Mouse (Mus musculus): ENCODE data around the gene Hoxd8. TPM values are rescaled to one million over a fixed set of nuclear protein-coding genes. Genes with fewer than 3 reads are reported as not detected.
A peak's percentile ranks its signal among the peaks of the same experiment; 100 is the strongest.

The Hoxd8 gene
- polyA plus RNA-seq, 1 experiment from 2014 or later: not detected

DNA sequence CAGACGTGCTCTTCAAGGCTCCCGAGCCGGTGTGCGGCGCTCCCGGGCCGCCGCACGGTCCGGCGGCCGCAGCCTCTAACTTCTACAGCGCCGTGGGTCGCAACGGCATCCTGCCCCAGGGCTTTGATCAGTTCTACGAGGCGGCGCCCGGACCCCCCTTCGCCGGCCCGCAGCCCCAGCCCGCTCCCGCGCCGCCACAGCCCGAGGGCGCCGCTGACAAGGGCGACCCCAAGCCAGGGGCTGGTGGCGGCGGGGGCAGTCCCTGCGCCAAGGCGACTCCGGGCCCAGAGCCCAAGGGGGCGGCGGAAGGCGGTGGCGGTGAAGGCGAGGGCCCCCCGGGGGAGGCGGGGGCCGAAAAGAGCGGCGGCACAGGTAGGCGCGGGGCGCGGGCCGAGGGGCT is 21.6 kb upstream of the Hoxd8 start:
- Histone ChIP-seq H3K36me3 (replicated peaks) (no peaks in the 10 kb centered on the region), H3K4me1 (peaks cover 17% of the 10 kb centered on the region), H3K9me3 (no peaks in the 10 kb centered on the region), H3K27me3 (replicated peaks; ENCODE audit: low read depth, poor library complexity, severe bottlenecking) (peaks cover 100% of the 10 kb centered on the region), H3K27ac (replicated peaks) (no peak overlapping the region), H3K4me3 (peak overlapping the region; percentile 39)
- no peak for DNase-seq (ENCODE audit: low spot score)
- WGBS: under 1% methylated on average over 51 of the region's 51 CpGs

DNA sequence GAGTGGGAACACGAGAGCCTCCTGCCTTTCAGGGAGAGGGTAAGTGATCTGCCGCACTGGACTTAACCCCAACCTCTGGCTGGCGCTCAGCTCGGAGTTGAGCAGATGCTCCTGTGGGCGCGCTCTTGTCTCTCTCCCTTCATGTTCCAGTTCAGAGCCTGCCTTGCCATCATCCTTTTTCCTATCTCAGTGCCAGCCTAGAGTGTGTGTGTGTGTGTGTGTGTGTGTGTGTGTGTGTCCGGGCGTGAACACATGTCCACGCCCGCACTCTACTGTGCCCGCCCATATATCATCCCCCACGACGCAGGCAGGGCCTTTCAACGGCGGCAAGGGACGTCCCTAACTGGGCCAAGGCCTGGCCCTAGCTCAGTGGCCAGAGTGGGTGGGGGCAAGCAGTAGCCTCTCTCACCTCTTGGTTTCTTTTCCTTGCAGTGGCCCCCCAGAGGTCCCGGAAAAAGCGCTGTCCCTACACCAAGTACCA is 20.9 kb upstream of the Hoxd8 start:
- under 1% methylated on average over 18 of the region's 18 CpGs for WGBS
- H3K4me3 ChIP-seq: no peak overlapping the region

GRCm38 (mm10) chr2:74684106-74684505 is 20.3 kb upstream of the Hoxd8 start:
- Histone ChIP-seq H3K4me1 (peaks cover 17% of the 10 kb centered on the region), H3K27ac (replicated peaks) (no peak overlapping the region), H3K27me3 (replicated peaks; ENCODE audit: low read depth, poor library complexity, severe bottlenecking) (peaks cover 100% of the 10 kb centered on the region), H3K4me3 (no peak overlapping the region), H3K9me3 (no peaks in the 10 kb centered on the region), H3K36me3 (replicated peaks) (no peaks in the 10 kb centered on the region)
- DNase-seq (ENCODE audit: low spot score): peak; percentile 43
- 2% methylated on average over 12 of the region's 12 CpGs for WGBS

More for the DNA sequence above, 20.9 kb upstream of the Hoxd8 start:
- no peaks in the 10 kb centered on the region for H3K36me3 ChIP-seq (replicated peaks)
- peaks cover 100% of the 10 kb centered on the region for H3K27me3 ChIP-seq (replicated peaks; ENCODE audit: low read depth, poor library complexity, severe bottlenecking)
- peak; percentile 59 for DNase-seq (ENCODE audit: low spot score)
- no peaks in the 10 kb centered on the region for H3K9me3 ChIP-seq
- no peak overlapping the region for H3K27ac ChIP-seq (replicated peaks)
- H3K4me1 ChIP-seq: peaks cover 17% of the 10 kb centered on the region

DNA sequence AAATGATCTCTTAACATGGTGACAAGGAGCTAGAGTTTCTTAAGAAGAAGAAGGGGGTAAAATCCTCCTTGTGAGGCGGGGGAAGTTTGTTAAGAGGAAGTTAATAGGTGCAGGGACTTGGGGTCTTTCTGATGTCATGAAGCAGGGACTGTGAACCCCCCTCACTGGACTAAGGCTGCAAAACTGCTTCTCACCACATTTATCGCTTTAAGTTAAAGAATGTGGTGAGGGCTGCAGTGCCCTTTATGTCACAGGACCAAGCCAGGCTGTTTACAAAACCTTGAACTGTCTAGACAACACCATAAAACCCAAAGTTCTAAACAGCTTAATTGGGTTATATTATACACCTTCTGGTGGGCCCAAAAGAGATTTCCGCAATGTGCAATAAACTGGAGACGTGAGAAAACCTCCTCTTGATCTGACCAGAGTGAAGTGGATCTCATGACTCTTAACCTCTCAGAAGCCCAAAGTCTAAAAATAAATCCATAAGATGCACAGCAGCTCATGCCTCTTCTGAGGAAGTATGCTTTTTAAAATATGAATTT is 19.3 kb upstream of the Hoxd8 start:
- Histone ChIP-seq H3K4me3 (no peak overlapping the region), H3K36me3 (replicated peaks) (no peaks in the 10 kb centered on the region), H3K9me3 (no peaks in the 10 kb centered on the region), H3K27me3 (replicated peaks; ENCODE audit: low read depth, poor library complexity, severe bottlenecking) (peaks cover 100% of the 10 kb centered on the region), H3K4me1 (peaks cover 17% of the 10 kb centered on the region), H3K27ac (replicated peaks) (no peak overlapping the region)
- 8% methylated on average over 4 of the region's 4 CpGs for WGBS
- peak; percentile 14 for DNase-seq (ENCODE audit: low spot score)

- 4% methylated on average over 17 of the region's 17 CpGs for WGBS
- H3K4me1 ChIP-seq: peaks cover 20% of the 10 kb centered on the region
Measured at GRCm38 (mm10) chr2:74686301-74686987, 18.0 kb upstream of the Hoxd8 start.

GRCm38 (mm10) chr2:74686988-74687697 is 17.3 kb upstream of the Hoxd8 start:
- Histone ChIP-seq H3K4me3 (no peak overlapping the region), H3K27me3 (replicated peaks; ENCODE audit: low read depth, poor library complexity, severe bottlenecking) (peaks cover 100% of the 10 kb centered on the region), H3K4me1 (peaks cover 17% of the 10 kb centered on the region), H3K36me3 (replicated peaks) (no peaks in the 10 kb centered on the region), H3K27ac (replicated peaks) (no peak overlapping the region), H3K9me3 (no peaks in the 10 kb centered on the region)
- peak; percentile 54 for DNase-seq (ENCODE audit: low spot score)
- WGBS: under 1% methylated on average over 27 of the region's 27 CpGs

More at GRCm38 (mm10) chr2:74686301-74686987, 18.0 kb upstream of the Hoxd8 start:
- Histone ChIP-seq H3K36me3 (replicated peaks) (no peaks in the 10 kb centered on the region), H3K9me3 (no peaks in the 10 kb centered on the region), H3K4me3 (no peak overlapping the region), H3K27ac (replicated peaks) (no peak overlapping the region), H3K27me3 (replicated peaks; ENCODE audit: low read depth, poor library complexity, severe bottlenecking) (peaks cover 100% of the 10 kb centered on the region)
- peak; percentile 80 for DNase-seq (ENCODE audit: low spot score)

- Histone ChIP-seq H3K4me3 (no peak overlapping the region), H3K36me3 (replicated peaks) (no peaks in the 10 kb centered on the region), H3K27me3 (replicated peaks; ENCODE audit: low read depth, poor library complexity, severe bottlenecking) (peaks cover 100% of the 10 kb centered on the region), H3K4me1 (peaks cover 9% of the 10 kb centered on the region), H3K9me3 (no peaks in the 10 kb centered on the region), H3K27ac (replicated peaks) (no peak overlapping the region)
- peak; percentile 62 for DNase-seq (ENCODE audit: low spot score)
- WGBS: under 1% methylated on average over 31 of the region's 31 CpGs
Measured at GRCm38 (mm10) chr2:74687698-74688555, 16.5 kb upstream of the Hoxd8 start.

GRCm38 (mm10) chr2:74688795-74689573 is 15.4 kb upstream of the Hoxd8 start:
- peak; percentile 52 for DNase-seq (ENCODE audit: low spot score)
- Histone ChIP-seq H3K9me3 (no peaks in the 10 kb centered on the region), H3K27ac (replicated peaks) (no peak overlapping the region), H3K4me1 (peaks cover 7% of the 10 kb centered on the region), H3K27me3 (replicated peaks; ENCODE audit: low read depth, poor library complexity, severe bottlenecking) (peaks cover 100% of the 10 kb centered on the region), H3K4me3 (no peak overlapping the region), H3K36me3 (replicated peaks) (no peaks in the 10 kb centered on the region)
- 4% methylated on average over 12 of the region's 12 CpGs for WGBS

DNA sequence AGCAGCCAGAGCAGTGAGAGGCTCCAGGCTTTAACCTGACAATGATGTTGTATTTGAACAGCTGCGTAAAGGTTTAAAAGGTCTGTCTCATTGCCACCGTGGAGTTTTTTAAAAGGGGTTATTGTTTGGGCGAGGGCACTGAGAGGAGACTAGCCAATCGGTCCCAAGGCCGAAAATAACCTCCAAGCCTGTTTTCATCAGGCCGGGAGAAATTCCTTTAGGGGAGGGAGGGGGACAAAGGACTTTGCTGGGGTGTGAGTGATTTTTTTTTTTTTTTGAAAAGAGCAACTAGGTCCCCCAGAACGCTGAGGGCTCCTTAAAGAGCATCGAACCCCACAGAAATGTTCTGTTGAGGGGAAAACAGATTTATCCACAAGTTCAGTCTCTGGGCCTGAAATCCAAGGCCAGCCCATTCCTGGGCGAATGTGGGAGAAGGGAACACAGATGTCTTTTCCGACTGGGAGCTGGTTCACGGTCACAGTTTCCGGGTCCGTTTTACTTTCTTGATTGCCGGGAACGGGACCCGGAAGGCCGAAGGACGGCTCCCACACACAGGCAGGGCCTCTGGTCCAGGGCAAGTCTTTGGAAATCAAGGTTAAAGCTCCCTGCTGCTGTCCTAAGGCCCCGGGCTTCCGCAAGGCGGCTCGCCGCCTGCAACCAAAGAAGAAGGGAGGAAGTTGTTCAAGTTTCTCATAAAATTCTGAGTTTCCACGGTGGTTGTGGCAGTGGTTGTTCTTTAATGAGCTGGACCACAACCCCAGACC is 14.7 kb upstream of the Hoxd8 start:
- peak; percentile 69 for DNase-seq (ENCODE audit: low spot score)
- Histone ChIP-seq H3K4me3 (no peak overlapping the region), H3K27ac (replicated peaks) (no peak overlapping the region), H3K36me3 (replicated peaks) (no peaks in the 10 kb centered on the region), H3K27me3 (replicated peaks; ENCODE audit: low read depth, poor library complexity, severe bottlenecking) (peaks cover 100% of the 10 kb centered on the region), H3K4me1 (peaks cover 7% of the 10 kb centered on the region), H3K9me3 (no peaks in the 10 kb centered on the region)
- under 1% methylated on average over 24 of the region's 24 CpGs for WGBS

GRCm38 (mm10) chr2:74690338-74690716 is 14.1 kb upstream of the Hoxd8 start:
- WGBS: 9% methylated on average over 8 of the region's 8 CpGs
- H3K4me1 ChIP-seq: peaks cover 7% of the 10 kb centered on the region
- H3K27ac ChIP-seq (replicated peaks): no peak overlapping the region
- no peaks in the 10 kb centered on the region for H3K9me3 ChIP-seq
- no peak for DNase-seq (ENCODE audit: low spot score)
- no peaks in the 10 kb centered on the region for H3K36me3 ChIP-seq (replicated peaks)
- H3K4me3 ChIP-seq: no peak overlapping the region
- peaks cover 100% of the 10 kb centered on the region for H3K27me3 ChIP-seq (replicated peaks; ENCODE audit: low read depth, poor library complexity, severe bottlenecking)

All from embryonic facial prominence, embryonic 10.5 days (tissue).